In genomic region chr17:57344029-57344707, GRCm38 (mm10) we compare ENCODE assay signal across 16 mouse cellular contexts. TPM values are rescaled to one million over a fixed set of nuclear protein-coding genes. Genes with fewer than 3 reads are reported as not detected.
DNase-seq lines count a peak whose midpoint lies in the region; ATAC-seq and TF ChIP-seq lines count a peak whose summit lies in the region.
"Had no signal": no experiment of that assay in that cellular context is flagged by ENCODE, and none has a peak within 500 bp of the region (broad histone marks: within the 10 kb centered on the region; RNA-seq: fewer than 3 reads in every experiment).

No protein-coding gene starts in this region.

- no peak for TF ChIP-seq CTCF in bone marrow macrophage, adult 2 months (IDR thresholded peaks at IDR 0.05; ENCODE audit: low read depth, low read length)
- TF ChIP-seq CTCF in left cerebral cortex, adult 2 months (IDR thresholded peaks at IDR 0.05): no peak

- peaks cover 66% of the 10 kb centered on the region for H3K4me1 ChIP-seq in bone marrow macrophage, adult 2 months (ENCODE audit: control insufficient read depth, insufficient read depth, low read length)
- H3K4me1 ChIP-seq: hindbrain, embryonic 15.5 days; limb, embryonic 15.5 days had no signal

- H3K27ac ChIP-seq in bone marrow macrophage, adult 2 months (ENCODE audit: insufficient read depth, low read depth, low read length): peak overlapping the region; percentile 99
- no peak overlapping the region for H3K27ac ChIP-seq in left cerebral cortex, adult 2 months
- H3K27ac ChIP-seq: embryonic facial prominence, embryonic 10.5 days; hindbrain, embryonic 15.5 days; limb, embryonic 15.5 days had no signal

- no peak for TF ChIP-seq POLR2A in bone marrow macrophage, adult 2 months (IDR thresholded peaks at IDR 0.05; ENCODE audit: borderline replicate concordance, low read depth, low read length)

- 0 out of 2 replicates have a peak overlapping the region, but pooled peaks have one; percentile 6 for H3K4me3 ChIP-seq in bone marrow macrophage, adult 2 months (ENCODE audit: insufficient read depth, low read length)
- H3K4me3 ChIP-seq in left cerebral cortex, adult 2 months: no peak overlapping the region
- H3K4me3 ChIP-seq: embryonic facial prominence, embryonic 10.5 days; hindbrain, embryonic 15.5 days; limb, embryonic 15.5 days; myocyte had no signal

- peak; percentile 12 for DNase-seq in spleen, adult 12 weeks (ENCODE audit: low spot score)
- DNase-seq in spleen, postnatal 14 days (ENCODE audit: low spot score in 2 of 2): no peak
- DNase-seq in spleen, postnatal 4 days (ENCODE audit: low spot score in 2 of 2): peak; percentile 39 to 67
- no peak for DNase-seq in left cerebral cortex, adult 2 months (ENCODE audit: extremely low spot score in 1 of 2, low spot score in 2 of 2)
- no peak for DNase-seq in right cerebral cortex, adult 2 months (ENCODE audit: low spot score in 2 of 2)
- DNase-seq: adrenal gland, adult 2 months; cerebellum, adult 9-11 months; kidney, adult 11 months; right cerebral cortex, postnatal 25 days had no signal

- intact Hi-C loops in left cerebral cortex, adult 2 months (cut with DNase I): no loop called here

- ATAC-seq in megakaryocyte, adult 5-6 weeks (ENCODE audit: poor library complexity, severe bottlenecking): peak; percentile 64

RNA-seq across cellular contexts. Expression of gene Adgre1, which starts 14.3 kb away (rescaled TPM):
- 1,554 and 1,753 TPM in 2 replicates for polyA plus RNA-seq in bone marrow macrophage, adult 2 months (2012; ENCODE audit: insufficient read depth, insufficient read length, missing spikeins)
- total RNA-seq in megakaryocyte, adult 5-6 weeks (2015): 53.0 and 62.3 TPM in 2 replicates
- total RNA-seq in megakaryocyte, adult 5-6 weeks (2017): 107 and 116 TPM in 2 replicates
- 1 to 10 TPM; 2.8 to 4.6 TPM for total RNA-seq in left cerebral cortex, adult 2 months (2021)
- total RNA-seq: megakaryocyte-erythroid progenitor cell, adult 5-6 weeks had no signal

Comparison
In these comparisons a context has a peak if more than half of its experiments do, and no peak if none do; other contexts are left out.
1. DNase-seq: peak in spleen, adult 12 weeks (single experiment) and spleen, postnatal 4 days (2 of 2); none in spleen, postnatal 14 days (0 of 2), left cerebral cortex, adult 2 months (0 of 2) and right cerebral cortex, adult 2 months (0 of 2).
2. RNA of gene Adgre1, which starts 14.3 kb away (total RNA-seq): 53.0 to 116 TPM in megakaryocyte, adult 5-6 weeks; 2.8 to 4.6 TPM in left cerebral cortex, adult 2 months; every median in the first group is over 4 times any median in the second.